Mouse (Mus musculus): ENCODE results near the gene Gm45618.
A peak's percentile ranks its signal among the peaks of the same experiment; 100 is the strongest.

Gene Gm45618

DNA sequence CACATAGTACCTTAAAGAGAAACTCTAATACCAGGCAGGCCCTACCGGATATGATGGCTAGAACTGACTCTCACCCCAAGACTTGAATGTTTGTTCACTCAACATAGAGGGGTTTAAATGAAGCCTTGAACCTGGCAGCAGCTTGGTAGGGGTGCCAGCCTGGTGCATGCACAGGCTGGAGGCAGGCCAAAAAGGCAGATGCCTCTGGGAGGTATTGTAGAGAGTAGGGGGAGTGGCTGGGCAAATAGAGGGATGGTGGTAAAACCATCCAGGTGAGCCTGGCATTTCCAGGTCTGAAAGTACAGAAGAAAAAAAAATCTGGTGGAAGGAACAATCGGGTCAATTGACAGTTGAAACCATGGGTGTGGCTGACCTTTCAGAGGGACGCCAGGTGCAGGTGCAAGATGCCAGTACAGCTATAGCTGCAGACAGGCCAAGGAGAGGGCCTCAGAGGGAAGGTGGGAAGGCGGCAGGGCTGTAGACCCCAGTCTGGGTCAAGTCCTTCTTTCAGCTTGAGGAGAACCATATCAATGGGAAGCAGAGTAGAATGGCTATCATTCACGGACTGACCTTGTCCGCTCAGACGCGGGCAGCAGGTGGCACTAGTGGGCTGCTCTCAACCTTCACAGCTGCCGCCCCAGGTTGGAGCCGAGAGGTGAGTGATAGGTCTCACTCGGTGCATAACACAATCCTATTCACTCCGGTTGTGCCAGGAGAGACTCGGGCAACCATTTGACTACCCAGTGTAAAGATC is 49.9 kb downstream of the Gm45618 start:
- DNase-seq (ENCODE audit: low read depth, low spot score): peak; percentile 57

Measured in CD4-positive helper T cell, adult 2 months (primary cell).